9 mouse cellular contexts compared by ENCODE assay signal in the genomic region with DNA sequence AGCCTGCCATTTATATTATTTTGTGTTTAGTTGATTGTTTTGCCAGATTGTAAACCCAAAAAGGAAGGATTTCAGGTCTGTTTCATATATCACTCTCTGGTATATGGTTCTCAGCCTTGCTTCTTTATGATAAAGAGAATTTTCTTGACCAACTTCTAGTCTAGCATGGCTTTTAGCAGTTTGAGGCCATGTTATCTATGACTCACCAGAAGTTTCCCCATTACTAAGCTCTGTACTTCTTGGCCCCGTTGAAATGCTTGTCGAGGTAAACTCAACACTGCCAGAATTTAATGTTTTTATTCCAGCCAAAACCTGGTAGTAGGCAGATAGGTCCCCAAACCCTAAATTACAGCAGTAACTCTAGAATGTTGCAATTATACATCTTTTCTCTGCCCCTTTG. TPM values are rescaled to one million over a fixed set of nuclear protein-coding genes. Genes with fewer than 3 reads are reported as not detected.
DNase-seq lines count a peak whose midpoint lies in the region; ATAC-seq and TF ChIP-seq lines count a peak whose summit lies in the region.
"Had no signal": no experiment of that assay in that cellular context is flagged by ENCODE, and none has a peak within 500 bp of the region (broad histone marks: within the 10 kb centered on the region; RNA-seq: fewer than 3 reads in every experiment).

No protein-coding gene starts in this region.

- 0 out of 2 replicates have a peak, but pooled peaks cover 3% of the 10 kb centered on the region for H3K36me3 ChIP-seq in heart, embryonic 14.5 days (ENCODE audit: control insufficient read depth, insufficient read depth, low read length)
- H3K36me3 ChIP-seq in MEL (ENCODE audit: control insufficient read depth in 1 of 2, insufficient read depth in 2 of 2, low read length in 2 of 2): peaks cover 0 to 41% of the 10 kb centered on the region in 2 experiments; a peak in 2 of 4 replicates
- no peaks in the 10 kb centered on the region for H3K36me3 ChIP-seq in hindbrain, embryonic 11.5 days (ENCODE audit: control insufficient read depth, insufficient read depth, low read length)
- no peaks in the 10 kb centered on the region for H3K36me3 ChIP-seq in macrophage (ENCODE audit: inconsistent target)

- peak overlapping the region; percentile 3; the same call in 1 of the 2 replicates for H3K9ac ChIP-seq in heart, embryonic 14.5 days (ENCODE audit: low read length)
- H3K9ac ChIP-seq in MEL (ENCODE audit: control insufficient read depth, low read depth, low read length, poor library complexity, severe bottlenecking): peak overlapping the region; percentile 52
- no peak overlapping the region for H3K9ac ChIP-seq in hindbrain, embryonic 11.5 days (ENCODE audit: low read depth, low read length)

- H3K27ac ChIP-seq in heart, embryonic 14.5 days (replicated peaks in 1 of 2; ENCODE audit: control insufficient read depth in 1 of 2, insufficient read depth in 1 of 2, low read depth in 2 of 2, low read length in 2 of 2): no peak overlapping the region
- H3K27ac ChIP-seq in MEL (ENCODE audit: control insufficient read depth, low read depth, low read length): peak overlapping the region; percentile 76
- H3K27ac ChIP-seq in hindbrain, embryonic 11.5 days (ENCODE audit: low read depth, low read length): no peak overlapping the region
- H3K27ac ChIP-seq in macrophage: peak overlapping the region; percentile 27

- peak overlapping the region in 1 of 2 experiments; percentile 76; a peak in 2 of 4 replicates for H3K4me3 ChIP-seq in heart, embryonic 14.5 days (ENCODE audit: control insufficient read depth in 1 of 2, insufficient read depth in 1 of 2, low read depth in 1 of 2, low read length in 2 of 2)
- peak overlapping the region; percentile 34 to 72 for H3K4me3 ChIP-seq in MEL (ENCODE audit: control insufficient read depth in 1 of 2, insufficient read depth in 1 of 2, low read depth in 2 of 2, low read length in 2 of 2)
- peak overlapping the region; percentile 94; the same call in 1 of the 2 replicates for H3K4me3 ChIP-seq in hindbrain, embryonic 11.5 days (ENCODE audit: low read depth, low read length)
- peak overlapping the region; percentile 89 for H3K4me3 ChIP-seq in macrophage (ENCODE audit: inconsistent target)

- no peak for TF ChIP-seq RAD21 in MEL (IDR thresholded peaks at IDR 0.05; ENCODE audit: low read depth, low read length)

- no peaks in the 10 kb centered on the region for H3K27me3 ChIP-seq in heart, embryonic 14.5 days (ENCODE audit: control insufficient read depth, insufficient read depth, low read length)
- no peaks in the 10 kb centered on the region for H3K27me3 ChIP-seq in MEL (ENCODE audit: control insufficient read depth in 1 of 2, insufficient read depth in 2 of 2, low read length in 2 of 2)
- 0 out of 2 replicates have a peak, but pooled peaks cover 2% of the 10 kb centered on the region for H3K27me3 ChIP-seq in hindbrain, embryonic 11.5 days (ENCODE audit: control insufficient read depth, insufficient read depth, low read length)

- H3K79me2 ChIP-seq in MEL (ENCODE audit: control insufficient read depth, insufficient read depth, low read length, poor library complexity): peaks cover 52% of the 10 kb centered on the region
- H3K79me2 ChIP-seq in macrophage (ENCODE audit: inconsistent target): peaks cover 48% of the 10 kb centered on the region

- peak; percentile 59 to 68 for TF ChIP-seq EP300 in MEL (IDR thresholded peaks at IDR 0.05; ENCODE audit: low read depth in 1 of 2, low read length in 2 of 2)

- no peak for ATAC-seq in heart, embryonic 14.5 days (ENCODE audit: insufficient number of reproducible peaks, insufficient read depth, low FRiP score, low read depth)
- ATAC-seq in hindbrain, embryonic 11.5 days (ENCODE audit: low FRiP score): no peak

- TF ChIP-seq POLR2A in MEL (IDR thresholded peaks at IDR 0.05; ENCODE audit: control insufficient read depth in 1 of 2, insufficient read depth in 1 of 2, low read depth in 1 of 2, low read length in 2 of 2, poor library complexity in 1 of 2): no peak

- peaks cover 18 to 39% of the 10 kb centered on the region in 2 experiments for H3K4me1 ChIP-seq in heart, embryonic 14.5 days (ENCODE audit: control insufficient read depth in 2 of 2, insufficient read depth in 2 of 2, low read length in 2 of 2)
- peaks cover 9 to 39% of the 10 kb centered on the region in 2 experiments for H3K4me1 ChIP-seq in MEL (ENCODE audit: control insufficient read depth in 1 of 2, insufficient read depth in 2 of 2, low read length in 2 of 2)
- H3K4me1 ChIP-seq in hindbrain, embryonic 11.5 days (replicated peaks; ENCODE audit: control insufficient read depth, insufficient read depth, low read length): peaks cover 5% of the 10 kb centered on the region; the same call in 1 of the 2 replicates

- TF ChIP-seq CTCF in MEL (IDR thresholded peaks at IDR 0.05 in 2 of 3, conservative IDR thresholded peaks at IDR 0.05 in 1 of 3; ENCODE audit: control insufficient read depth in 1 of 3, insufficient read depth in 1 of 3, low read depth in 2 of 3, low read length in 3 of 3, poor library complexity in 1 of 3, severe bottlenecking in 1 of 3): no peak

- no peak for DNase-seq in heart, postnatal 4 days
- DNase-seq in MEL (ENCODE audit: low read depth, low spot score): peak; percentile 72
- no peak for DNase-seq in hindbrain, embryonic 11.5 days (ENCODE audit: low spot score)
- DNase-seq in layer of hippocampus, postnatal 25 days (ENCODE audit: extremely low spot score in 1 of 2, low spot score in 1 of 2): no peak
- no peak for DNase-seq in gastrocnemius, postnatal 4 days (ENCODE audit: low spot score in 2 of 2)
- no peak for DNase-seq in layer of hippocampus, adult 18-20 months (ENCODE audit: low spot score in 2 of 2)

- H3K9me3 ChIP-seq in heart, embryonic 14.5 days (ENCODE audit: control insufficient read depth, low read length): no peaks in the 10 kb centered on the region
- no peaks in the 10 kb centered on the region for H3K9me3 ChIP-seq in MEL (replicated peaks; ENCODE audit: insufficient read depth, low read length)
- H3K9me3 ChIP-seq in hindbrain, embryonic 11.5 days (ENCODE audit: control insufficient read depth, low read length): no peaks in the 10 kb centered on the region
- H3K9me3 ChIP-seq: G1E had no signal

- WGBS in heart, embryonic 14.5 days: 48% methylated on average over 2 of the region's 2 CpGs
- WGBS in hindbrain, embryonic 11.5 days: 60% methylated on average over 2 of the region's 2 CpGs
- 33% methylated on average over 2 of the region's 2 CpGs for WGBS in macrophage (ENCODE audit: missing documents)

- H3K4me2 ChIP-seq in heart, embryonic 14.5 days (ENCODE audit: low read length): peak overlapping the region; percentile 75
- peak overlapping the region; percentile 27; the same call in 1 of the 2 replicates for H3K4me2 ChIP-seq in hindbrain, embryonic 11.5 days (replicated peaks; ENCODE audit: low read depth, low read length)

TF ChIP-seq in MEL, 35 proteins besides CTCF, POLR2A, EP300 and RAD21 (continues in another document):
- TF ChIP-seq KAT2A (conservative IDR thresholded peaks at IDR 0.05; ENCODE audit: low read depth, low read length): no peak
- TF ChIP-seq MAZ (IDR thresholded peaks at IDR 0.05; ENCODE audit: low read depth, low read length): no peak
- TF ChIP-seq RCOR1 (IDR thresholded peaks at IDR 0.05; ENCODE audit: low read depth, low read length): peak; percentile 44; the same call in 1 of the 2 replicates
- TF ChIP-seq GATA1 (IDR thresholded peaks at IDR 0.05; ENCODE audit: low read depth, low read length): peak; percentile 62
- no peak for TF ChIP-seq ZC3H11A (IDR thresholded peaks at IDR 0.05; ENCODE audit: low read depth, low read length)
- TF ChIP-seq USF2 (IDR thresholded peaks at IDR 0.05; ENCODE audit: borderline replicate concordance in 1 of 2, insufficient read depth in 1 of 2, low read depth in 1 of 2, low read length in 2 of 2): no peak
- TF ChIP-seq TBP (IDR thresholded peaks at IDR 0.05; ENCODE audit: low read depth, low read length): no peak
- TF ChIP-seq NELFE (IDR thresholded peaks at IDR 0.05; ENCODE audit: low read depth, low read length): no peak
- 0 out of 2 replicates have a peak, but pooled peaks have one; percentile 58 for TF ChIP-seq JUND (IDR thresholded peaks at IDR 0.05; ENCODE audit: low read depth, low read length)
- TF ChIP-seq NRF1 (IDR thresholded peaks at IDR 0.05; ENCODE audit: insufficient read depth, low read depth, low read length, poor library complexity, severe bottlenecking): no peak
- TF ChIP-seq POLR2AphosphoS2 (IDR thresholded peaks at IDR 0.05; ENCODE audit: low read length): no peak

RNA-seq across cellular contexts. Expression of a gene that starts 0.8 kb away (rescaled TPM):
- 31.2 and 32.2 TPM in 2 replicates for polyA plus RNA-seq in heart, embryonic 14.5 days (2014; fragmentation: Nextera tagmentation; extraction: Ambion mirVana)
- total RNA-seq in heart, postnatal 4 days (2021): 10 to 100 TPM; 34.9 to 36.3 TPM
- total RNA-seq in MEL (2012; rRNA removed): 20.7 and 21.2 TPM in 2 replicates
- polyA plus RNA-seq in MEL (2012; ENCODE audit: insufficient read depth in 1 of 2, insufficient read length in 2 of 2, low read depth in 1 of 2, low replicate concordance in 2 of 2, missing spikeins in 1 of 2) (10 to 100 TPM in 1 of 2 experiments, not detected in 1; 43.7 TPM), macrophage (2018) (20.6 to 23.5 TPM (median 21.4 TPM) in 3 replicates)
- polyA plus RNA-seq in hindbrain, embryonic 11.5 days (2014; fragmentation: Nextera tagmentation; extraction: Ambion mirVana): 44.3 and 46.1 TPM in 2 replicates
- 10 to 100 TPM; 25.3 to 68.7 (median 48.5) TPM for total RNA-seq in macrophage (2018; cell fraction: chromatin; rRNA removed)
- total RNA-seq in macrophage (2018; cell fraction: cytosol; rRNA removed): 10 to 100 TPM; 19.0 to 29.6 (median 24.3) TPM
- 10 to 100 TPM; 22.0 to 51.4 (median 36.3) TPM for total RNA-seq in macrophage (2018; cell fraction: nucleus; rRNA removed)
- 10 to 100 TPM; 44.5 to 51.1 TPM for total RNA-seq in layer of hippocampus, postnatal 25 days (2021)
- total RNA-seq in gastrocnemius, postnatal 4 days (2021): 10 to 100 TPM; 33.1 to 37.2 TPM
- 10 to 100 TPM; 49.7 to 50.6 TPM for total RNA-seq in layer of hippocampus, adult 18-20 months (2021)

RNA-seq across cellular contexts. Expression of a gene that starts 3.6 kb away (rescaled TPM):
- 47.1 and 48.1 TPM in 2 replicates for polyA plus RNA-seq in heart, embryonic 14.5 days (2014; fragmentation: Nextera tagmentation; extraction: Ambion mirVana)
- total RNA-seq in heart, postnatal 4 days (2021): 10 to 100 TPM; 43.8 to 45.7 TPM
- 44.6 and 49.3 TPM in 2 replicates for total RNA-seq in MEL (2012; rRNA removed)
- polyA plus RNA-seq in MEL (2012; ENCODE audit: insufficient read depth in 1 of 2, insufficient read length in 2 of 2, low read depth in 1 of 2, low replicate concordance in 2 of 2, missing spikeins in 1 of 2): 10 to 100 TPM in 1 of 2 experiments, not detected in 1; 91.1 TPM
- polyA plus RNA-seq in hindbrain, embryonic 11.5 days (2014; fragmentation: Nextera tagmentation; extraction: Ambion mirVana): 77.4 and 81.2 TPM in 2 replicates
- 10 to 100 TPM; 24.6 to 98.2 (median 58.7) TPM for total RNA-seq in macrophage (2018; cell fraction: chromatin; rRNA removed)
- 10 to 100 TPM; 22.0 to 40.7 (median 29.5) TPM for total RNA-seq in macrophage (2018; cell fraction: cytosol; rRNA removed)
- 100 to 1,000 TPM in 1 of 26 experiments, 10 to 100 TPM in 25; 25.9 to 130 (median 48.4) TPM for total RNA-seq in macrophage (2018; cell fraction: nucleus; rRNA removed)
- 24.9 to 40.8 TPM (median 27.9 TPM) in 3 replicates for polyA plus RNA-seq in macrophage (2018)
- total RNA-seq in layer of hippocampus, postnatal 25 days (2021): 10 to 100 TPM; 26.0 to 27.2 TPM
- total RNA-seq in gastrocnemius, postnatal 4 days (2021): 10 to 100 TPM; 36.2 to 38.6 TPM
- total RNA-seq in layer of hippocampus, adult 18-20 months (2021): 10 to 100 TPM; 27.4 to 28.1 TPM

Comparison
In these comparisons a context has a peak if more than half of its experiments do, and no peak if none do; other contexts are left out.
1. H3K27ac ChIP-seq: peak in MEL (single experiment) and macrophage (single experiment); none in heart, embryonic 14.5 days (0 of 2) and hindbrain, embryonic 11.5 days (single experiment).